Mouse (Mus musculus) forebrain, embryonic 14.5 days (tissue): ENCODE results near the gene Blcap. TPM values are rescaled to one million over a fixed set of nuclear protein-coding genes. Genes with fewer than 3 reads are reported as not detected.
A peak's percentile ranks its signal among the peaks of the same experiment; 100 is the strongest.

Experiments used
- ATAC-seq: fragments of 200-750 bp; cut with Nextera tagmentation; 2 replicates; pipeline ENCODE4 v1.8.0; 2017; ENCODE audit warnings: mild to moderate bottlenecking, moderate library complexity
- DNase-seq: peaks from one replicate; pipeline ENCODE4 v3.0.0-alpha.2; 2015; ENCODE audit warnings: low spot score
- H3K27ac ChIP-seq: fragments of 300-500 bp; sonication (generic); 2 replicates; pipeline ENCODE4 v1.5.1; 2014; ENCODE audit warnings: low read depth, mild to moderate bottlenecking, control low read depth, low read length, moderate library complexity
- H3K27me3 ChIP-seq: fragments of 300-500 bp; sonication (generic); replicated peaks from 2 replicates; pipeline ENCODE4 v1.6.1; 2014; ENCODE audit warnings: low read length, control low read depth, mixed read lengths; ENCODE audit not compliant: control insufficient read depth, insufficient read depth
- H3K36me3 ChIP-seq: fragments of 300-500 bp; sonication (generic); 2 replicates; pipeline ENCODE4 v1.6.1; 2014; ENCODE audit warnings: low read length, control low read depth; ENCODE audit not compliant: control insufficient read depth, insufficient read depth
- H3K4me1 ChIP-seq: fragments of 300-500 bp; sonication (generic); 2 replicates; pipeline ENCODE4 v1.6.1; 2014; ENCODE audit warnings: antibody characterized with exemption, low read length, control low read depth; ENCODE audit not compliant: control insufficient read depth, insufficient read depth
- H3K4me2 ChIP-seq: fragments of 300-500 bp; sonication (generic); 2 replicates; pipeline ENCODE4 v1.6.1; 2014; ENCODE audit warnings: mild to moderate bottlenecking, control low read depth, low read length
- H3K4me3 ChIP-seq: fragments of 300-500 bp; sonication (generic); 2 replicates; pipeline ENCODE4 v1.5.1; 2014; ENCODE audit warnings: low read depth, low read length, control low read depth
- H3K9ac ChIP-seq: fragments of 300-500 bp; sonication (generic); 2 replicates; pipeline ENCODE4 v1.6.1; 2014; ENCODE audit warnings: mild to moderate bottlenecking, low read length, control low read depth, moderate library complexity
- H3K9me3 ChIP-seq: fragments of 300-500 bp; sonication (generic); replicated peaks from 2 replicates; pipeline ENCODE4 v1.6.1; 2016; ENCODE audit warnings: low read length, control low read depth, mixed read lengths; ENCODE audit not compliant: control insufficient read depth
- WGBS: fragments of 180-500 bp; shearing (Covaris S2); extraction: QIAGEN DNeasy Blood & Tissue Kit; methylation state at CpG from one replicate; pipeline ENCODE4 v1.1.7; 2014; 5-methylcytosine and 5-hydroxymethylcytosine counted together
- polyA plus RNA-seq: library from polyadenylated mRNA; unstranded; fragments of >200 nt; fragmentation: Nextera tagmentation; extraction: Ambion mirVana; gene quantifications from 2 replicates; pipeline ENCODE4 v1.2.1, GENCODE M21; 2014

Gene Blcap
- polyA plus RNA-seq, 1 experiment from 2014 or later = 240 TPM

DNA sequence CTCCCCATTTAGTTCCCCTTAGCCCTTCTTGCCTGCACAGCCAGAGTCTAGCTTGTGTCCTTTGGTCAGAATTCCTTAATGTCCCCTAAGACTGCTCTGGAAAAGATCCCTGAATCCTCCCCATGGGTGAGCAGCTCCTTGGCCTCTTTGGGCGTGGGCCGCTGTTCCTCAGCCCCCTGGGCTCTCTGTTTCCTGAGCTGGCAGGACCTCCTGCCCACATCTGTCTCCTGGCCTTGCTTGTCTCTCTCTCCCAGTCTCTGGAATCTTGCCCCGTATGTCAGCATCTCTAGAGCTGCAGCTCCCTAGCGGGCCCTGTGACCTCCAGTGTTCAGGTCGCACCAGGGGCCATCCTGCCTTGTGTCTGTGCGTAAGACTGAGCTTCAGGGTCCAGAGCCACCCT, 51.6 kb downstream of the Blcap start:
- Histone ChIP-seq H3K9ac (no peak overlapping the region), H3K27me3 (no peaks in the 10 kb centered on the region), H3K9me3 (no peaks in the 10 kb centered on the region), H3K4me2 (no peak overlapping the region), H3K27ac (no peak overlapping the region), H3K4me1 (peaks cover 28% of the 10 kb centered on the region), H3K36me3 (no peaks in the 10 kb centered on the region), H3K4me3 (no peak overlapping the region)
- 74% methylated on average over 6 of the region's 6 CpGs for WGBS
- DNase-seq (no peak), ATAC-seq (no peak)

DNA sequence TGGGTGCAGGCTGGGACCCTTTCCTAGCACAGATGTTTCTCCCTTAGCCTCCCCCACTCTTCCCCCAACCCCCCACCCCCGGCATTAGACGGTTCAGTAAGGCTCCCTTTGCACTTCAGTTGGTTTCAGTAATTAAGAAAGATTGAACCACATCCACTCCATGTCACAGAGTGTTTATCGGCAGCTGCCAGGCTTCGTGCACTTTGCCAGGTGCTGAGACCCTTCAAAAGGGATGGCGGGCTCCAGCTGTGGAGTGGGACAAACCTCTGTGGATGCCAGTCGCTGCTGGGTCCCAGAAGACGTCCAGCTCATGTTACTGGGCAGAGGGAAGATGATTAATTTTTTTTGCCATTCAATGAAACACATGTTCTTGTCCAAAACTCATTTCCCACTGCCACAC, 52.6 kb downstream of the Blcap start:
- Histone ChIP-seq H3K9ac (no peak overlapping the region), H3K4me2 (no peak overlapping the region), H3K27ac (peak overlapping the region; percentile 14; the same call in 1 of the 2 replicates), H3K4me3 (no peak overlapping the region), H3K36me3 (no peaks in the 10 kb centered on the region), H3K27me3 (no peaks in the 10 kb centered on the region), H3K4me1 (peaks cover 38% of the 10 kb centered on the region), H3K9me3 (no peaks in the 10 kb centered on the region)
- peak; percentile 28 for DNase-seq
- peak; percentile 54; the same call in 1 of the 2 replicates for ATAC-seq
- 47% methylated on average over 7 of the region's 7 CpGs for WGBS

GRCm38 (mm10) chr2:157517526-157517925, 53.5 kb downstream of the Blcap start:
- ATAC-seq = no peak

DNA sequence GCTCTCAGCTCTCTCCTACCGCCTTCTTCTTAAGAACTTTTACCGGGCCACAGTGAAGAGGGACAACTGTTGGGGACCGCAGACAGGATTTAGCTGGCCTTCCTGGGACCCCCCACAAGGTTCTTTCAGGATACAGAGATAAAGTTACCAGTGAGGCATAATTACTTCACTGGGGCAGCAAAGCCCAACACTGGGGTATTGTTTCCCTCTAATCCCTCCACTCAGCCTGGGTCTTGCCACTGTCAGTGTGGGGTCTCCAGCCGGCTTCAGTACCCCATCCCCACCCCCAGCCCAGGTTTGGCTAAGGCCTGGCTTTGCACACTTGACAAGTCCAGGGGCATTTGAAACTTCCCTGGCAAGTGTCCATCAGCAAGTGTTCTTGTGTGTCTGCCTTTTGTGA, 56.7 kb downstream of the Blcap start:
- Histone ChIP-seq H3K27ac (peak overlapping the region; percentile 33; the same call in 1 of the 2 replicates), H3K4me3 (no peak overlapping the region), H3K4me2 (no peak overlapping the region), H3K27me3 (no peaks in the 10 kb centered on the region), H3K9ac (peak overlapping the region; percentile 8; the same call in 1 of the 2 replicates), H3K4me1 (peaks cover 32% of the 10 kb centered on the region), H3K36me3 (no peaks in the 10 kb centered on the region), H3K9me3 (no peaks in the 10 kb centered on the region)
- DNase-seq = no peak
- 5% methylated on average over 4 of the region's 4 CpGs for WGBS
- ATAC-seq = no peak

More at GRCm38 (mm10) chr2:157517526-157517925, 53.5 kb downstream of the Blcap start:
- H3K9me3 ChIP-seq = no peaks in the 10 kb centered on the region
- peak overlapping the region; percentile 33; the same call in 1 of the 2 replicates for H3K27ac ChIP-seq
- H3K4me1 ChIP-seq = peaks cover 40% of the 10 kb centered on the region
- H3K36me3 ChIP-seq = no peaks in the 10 kb centered on the region
- 38% methylated on average over 6 of the region's 6 CpGs for WGBS
- H3K4me3 ChIP-seq = no peak overlapping the region
- H3K4me2 ChIP-seq = no peak overlapping the region
- no peaks in the 10 kb centered on the region for H3K27me3 ChIP-seq
- H3K9ac ChIP-seq = no peak overlapping the region
- peak; percentile 43 for DNase-seq

- 22% methylated on average over 9 of the region's 9 CpGs for WGBS
- no peaks in the 10 kb centered on the region for H3K9me3 ChIP-seq
- H3K4me2 ChIP-seq = no peak overlapping the region
- no peaks in the 10 kb centered on the region for H3K36me3 ChIP-seq
- no peak overlapping the region for H3K4me3 ChIP-seq
- DNase-seq (peak; percentile 33), ATAC-seq (0 out of 2 replicates have a peak, but pooled peaks have one; percentile 35)
- peaks cover 32% of the 10 kb centered on the region for H3K4me1 ChIP-seq
- H3K9ac ChIP-seq = no peak overlapping the region
- peak overlapping the region; percentile 33; the same call in 1 of the 2 replicates for H3K27ac ChIP-seq
- H3K27me3 ChIP-seq = no peaks in the 10 kb centered on the region
These were observed 57.3 kb downstream of the Blcap start for GRCm38 (mm10) chr2:157513737-157514208.

- ATAC-seq (no peak), DNase-seq (peak; percentile 59)
- H3K4me3 ChIP-seq = no peak overlapping the region
- whole genome bisulfite sequencing = 84% methylated on average over 9 of the region's 9 CpGs
- no peaks in the 10 kb centered on the region for H3K9me3 ChIP-seq
- H3K27me3 ChIP-seq = no peaks in the 10 kb centered on the region
- no peaks in the 10 kb centered on the region for H3K36me3 ChIP-seq
- H3K9ac ChIP-seq = no peak overlapping the region
- no peak overlapping the region for H3K4me2 ChIP-seq
- no peak overlapping the region for H3K27ac ChIP-seq
- peaks cover 24% of the 10 kb centered on the region for H3K4me1 ChIP-seq
These were observed 58.2 kb downstream of the Blcap start for GRCm38 (mm10) chr2:157512859-157513258.

GRCm38 (mm10) chr2:157510031-157510430, 61.0 kb downstream of the Blcap start:
- Histone ChIP-seq H3K36me3 (no peaks in the 10 kb centered on the region), H3K4me2 (no peak overlapping the region), H3K27me3 (no peaks in the 10 kb centered on the region), H3K4me1 (peaks cover 19% of the 10 kb centered on the region), H3K9me3 (no peaks in the 10 kb centered on the region), H3K9ac (no peak overlapping the region), H3K4me3 (no peak overlapping the region), H3K27ac (no peak overlapping the region)
- no peak for ATAC-seq
- DNase-seq = no peak
- 56% methylated on average over 4 of the region's 4 CpGs for WGBS

DNA sequence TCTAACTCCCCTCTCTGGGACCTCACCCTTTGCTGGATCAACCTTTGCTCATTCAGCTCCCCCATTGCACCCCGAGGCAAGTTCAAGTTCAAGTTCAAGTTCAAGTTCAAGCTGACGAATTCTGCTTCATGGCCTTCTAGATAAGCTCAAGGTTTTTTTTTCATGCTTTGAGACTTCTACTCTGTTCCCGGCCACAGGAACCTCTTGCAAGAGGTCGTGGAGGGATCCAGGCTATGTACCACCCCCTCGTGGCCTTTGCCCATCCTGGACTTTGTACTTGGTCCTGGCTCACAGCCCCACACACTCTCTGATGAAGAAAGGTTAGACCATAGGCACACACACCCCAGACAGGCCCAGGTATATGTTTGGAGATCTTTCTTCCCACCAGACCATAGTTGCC, 61.9 kb downstream of the Blcap start:
- Histone ChIP-seq H3K27me3 (no peaks in the 10 kb centered on the region), H3K9ac (no peak overlapping the region), H3K4me3 (no peak overlapping the region), H3K4me2 (no peak overlapping the region), H3K9me3 (no peaks in the 10 kb centered on the region), H3K4me1 (peaks cover 16% of the 10 kb centered on the region), H3K36me3 (no peaks in the 10 kb centered on the region), H3K27ac (no peak overlapping the region; the same call in 1 of the 2 replicates)
- DNase-seq = no peak
- 81% methylated on average over 5 of the region's 5 CpGs for WGBS
- no peak for ATAC-seq

GRCm38 (mm10) chr2:157506779-157507178, 64.3 kb downstream of the Blcap start:
- no peaks in the 10 kb centered on the region for H3K27me3 ChIP-seq
- H3K4me3 ChIP-seq = no peak overlapping the region
- no peak overlapping the region for H3K4me2 ChIP-seq
- no peak overlapping the region for H3K27ac ChIP-seq
- 34% methylated on average over 14 of the region's 14 CpGs for WGBS
- peak; percentile 65 for DNase-seq
- peaks cover 7% of the 10 kb centered on the region for H3K4me1 ChIP-seq
- no peak overlapping the region for H3K9ac ChIP-seq
- H3K36me3 ChIP-seq = no peaks in the 10 kb centered on the region
- H3K9me3 ChIP-seq = no peaks in the 10 kb centered on the region
- ATAC-seq = peak; percentile 30; the same call in 1 of the 2 replicates
